Mouse (Mus musculus) thymus, adult 2 months (tissue): ENCODE measurements at regions not wholly inside any gene's neighbourhood (a gene's known extent, or its start where the extent isn't known, plus 50 kb on each side); places are given as distances from the start of the nearest gene placed in this dataset.

Experiments used
- CTCF ChIP-seq: fragments of 200-500 bp; IDR thresholded peaks from 2 replicates; pipeline ENCODE4 v1.5.1; 2012; ENCODE audit warnings: mild to moderate bottlenecking, control low read depth, low read length, moderate library complexity, borderline replicate concordance; ENCODE audit not compliant: control insufficient read depth, poor library complexity, insufficient read depth; ENCODE audit errors: extremely low read depth
- POLR2A ChIP-seq: fragments of 200-500 bp; IDR thresholded peaks from 2 replicates; pipeline ENCODE4 v1.6.1; 2012; ENCODE audit warnings: mild to moderate bottlenecking, low read length, control low read depth, moderate library complexity; ENCODE audit not compliant: control insufficient read depth, poor library complexity, insufficient read depth; ENCODE audit errors: extremely low read depth

DNA sequence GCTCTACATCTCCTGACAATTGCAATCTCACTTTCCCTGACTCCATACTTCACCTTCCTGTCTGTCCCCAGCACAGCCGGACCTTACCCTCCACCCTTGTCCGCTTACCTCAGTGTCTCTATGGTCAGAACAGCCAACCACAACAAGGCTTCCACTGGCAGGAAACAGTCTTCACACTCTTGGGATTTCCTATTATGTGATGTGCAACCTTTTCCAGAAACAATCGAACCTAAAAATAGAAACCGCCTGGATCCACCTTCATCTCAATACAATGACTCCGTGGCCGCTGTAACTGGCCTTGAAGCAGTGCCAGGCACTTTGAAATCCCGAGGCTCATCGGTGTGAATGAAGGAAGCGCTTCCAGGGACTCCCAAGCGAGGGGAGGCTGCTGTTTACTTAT is 252.3 kb upstream of the Tsc22d2 start:
- TF ChIP-seq CTCF (no peak), POLR2A (no peak)
